Mouse (Mus musculus) CD8-positive naive resting alpha-beta T cell, adult 2 months (primary cell): ENCODE results near the gene Armh1.
"Not testable (repeated sequence)": the region's sequence is repeated elsewhere in the genome, so short reads cannot be mapped to it uniquely, and the experiment has no call there.

ENCODE experiments used
- DNase-seq, 2 experiments: peaks; one replicate each; pipeline ENCODE4 v3.0.0; 2022; ENCODE audit warnings: low read depth in 2 of 2, low spot score in 2 of 2

Armh1 gene

GRCm38 (mm10) chr4:117267831-117268437 is 16.0 kb upstream of the Armh1 start:
- DNase-seq: no peak

- DNase-seq: peak; percentile 62 to 77
These were observed 15.4 kb upstream of the Armh1 start for GRCm38 (mm10) chr4:117267284-117267683.

GRCm38 (mm10) chr4:117262987-117263386 is 11.1 kb upstream of the Armh1 start:
- no peak for DNase-seq

GRCm38 (mm10) chr4:117262101-117262913 is 10.4 kb upstream of the Armh1 start:
- no peak for DNase-seq

- DNase-seq: no peak
These were observed 9.3 kb upstream of the Armh1 start for GRCm38 (mm10) chr4:117261222-117261621.

- DNase-seq: not testable (repeated sequence)
These were observed 8.0 kb upstream of the Armh1 start for GRCm38 (mm10) chr4:117259909-117260308.

- no peak for DNase-seq
These were observed 2.7 kb upstream of the Armh1 start for GRCm38 (mm10) chr4:117254672-117255071.

GRCm38 (mm10) chr4:117254017-117254627 is 2.2 kb upstream of the Armh1 start:
- no peak for DNase-seq

- DNase-seq: no peak
These were observed 1.5 kb upstream of the Armh1 start for GRCm38 (mm10) chr4:117253218-117254016.

GRCm38 (mm10) chr4:117252755-117253154 is 830 bp upstream of the Armh1 start:
- no peak for DNase-seq

- no peak for DNase-seq
These were observed 426 bp upstream of the Armh1 start for GRCm38 (mm10) chr4:117252351-117252750.

- DNase-seq: no peak
These were observed 943 bp downstream of the Armh1 start for GRCm38 (mm10) chr4:117250982-117251381.

- DNase-seq: no peak
These were observed 11.1 kb downstream of the Armh1 start for GRCm38 (mm10) chr4:117240867-117241266.

- DNase-seq: no peak
These were observed 12.8 kb downstream of the Armh1 start for GRCm38 (mm10) chr4:117239153-117239552.

- no peak for DNase-seq
These were observed 16.1 kb downstream of the Armh1 start for GRCm38 (mm10) chr4:117235822-117236221.

- no peak for DNase-seq
These were observed 17.7 kb downstream of the Armh1 start for GRCm38 (mm10) chr4:117234166-117234741.

- DNase-seq: no peak
These were observed 20.7 kb downstream of the Armh1 start for GRCm38 (mm10) chr4:117231208-117231607.

GRCm38 (mm10) chr4:117230331-117230730 is 21.6 kb downstream of the Armh1 start:
- DNase-seq: no peak

- no peak for DNase-seq
These were observed 22.3 kb downstream of the Armh1 start for GRCm38 (mm10) chr4:117229590-117229989.

GRCm38 (mm10) chr4:117225250-117225649 is 26.7 kb downstream of the Armh1 start:
- DNase-seq: no peak

- no peak for DNase-seq
These were observed 27.8 kb downstream of the Armh1 start for GRCm38 (mm10) chr4:117224122-117224521.
